ENCODE assay signal across 8 mouse cellular contexts in the genomic region with DNA sequence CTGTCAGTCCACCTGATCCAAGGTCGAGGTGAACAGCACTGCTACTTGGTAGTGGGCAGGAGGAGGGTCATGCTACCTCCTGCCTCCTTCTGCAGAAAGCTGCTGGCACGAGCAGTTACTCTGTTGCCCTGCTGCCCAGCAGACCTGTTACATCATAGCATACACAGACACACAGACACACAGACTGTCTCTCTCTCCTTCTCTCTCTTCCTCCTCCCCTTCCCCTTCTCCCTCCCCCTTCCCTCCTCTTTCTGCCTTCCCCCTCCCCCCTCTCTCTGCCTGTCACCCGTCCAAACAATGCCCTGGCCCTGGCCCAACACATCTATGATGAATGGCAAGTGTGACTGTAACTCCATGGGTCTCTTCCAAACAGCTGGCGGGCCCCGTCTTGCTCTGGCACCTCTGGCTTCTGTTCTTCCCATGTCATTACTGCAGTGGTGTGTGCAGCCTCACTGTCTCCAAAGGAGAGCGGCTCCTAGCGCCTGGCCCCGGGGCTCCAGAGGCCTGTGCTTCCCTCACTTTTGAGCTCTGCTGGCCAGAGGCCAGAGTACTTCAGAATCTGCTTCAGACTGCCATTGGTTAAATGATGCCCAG. TPM values are rescaled to one million over a fixed set of nuclear protein-coding genes. Genes with fewer than 3 reads are reported as not detected.
DNase-seq lines count a peak whose midpoint lies in the region; ATAC-seq and TF ChIP-seq lines count a peak whose summit lies in the region.

No protein-coding gene starts in this region.

- H3K27ac ChIP-seq in lung, embryonic 15.5 days: peak overlapping the region; percentile 56
- H3K27ac ChIP-seq in hindbrain, embryonic 13.5 days: peak overlapping the region; percentile 2; the same call in 1 of the 2 replicates
- H3K27ac ChIP-seq in liver, embryonic 12.5 days: no peak overlapping the region
- H3K27ac ChIP-seq in stomach, postnatal 0 days (replicated peaks): no peak overlapping the region
- no peak overlapping the region for H3K27ac ChIP-seq in cerebellum, adult 2 months (ENCODE audit: insufficient read depth, low read length)

- DNase-seq in lung, adult 2 months: no peak
- DNase-seq in stomach, postnatal 0 days (ENCODE audit: low spot score): no peak
- no peak for DNase-seq in cerebellum, adult 2 months
- DNase-seq in layer of hippocampus, adult 9-10 months (ENCODE audit: low spot score): no peak

- TF ChIP-seq EP300 in stomach, postnatal 0 days (optimal IDR thresholded peaks at IDR 0.05): no peak

- H3K4me2 ChIP-seq in lung, embryonic 15.5 days: no peak overlapping the region
- H3K4me2 ChIP-seq in hindbrain, embryonic 13.5 days: no peak overlapping the region
- H3K4me2 ChIP-seq in liver, embryonic 12.5 days: no peak overlapping the region
- no peak overlapping the region for H3K4me2 ChIP-seq in stomach, postnatal 0 days (replicated peaks; ENCODE audit: low read depth)

- WGBS in lung, embryonic 15.5 days: 6% methylated on average over 8 of the region's 8 CpGs
- 4% methylated on average over 8 of the region's 8 CpGs for WGBS in lung, adult 2 months
- 21% methylated on average over 8 of the region's 8 CpGs for WGBS in hindbrain, embryonic 13.5 days
- 35% methylated on average over 8 of the region's 8 CpGs for WGBS in liver, embryonic 12.5 days (ENCODE audit: insufficient replicate concordance)
- WGBS in stomach, postnatal 0 days: 13% methylated on average over 8 of the region's 8 CpGs
- 2% methylated on average over 8 of the region's 8 CpGs for WGBS in cerebellum, adult 2 months

- H3K9ac ChIP-seq in lung, embryonic 15.5 days: no peak overlapping the region
- H3K9ac ChIP-seq in hindbrain, embryonic 13.5 days: no peak overlapping the region
- no peak overlapping the region for H3K9ac ChIP-seq in liver, embryonic 12.5 days
- H3K9ac ChIP-seq in stomach, postnatal 0 days (ENCODE audit: low read length): no peak overlapping the region; the same call in 1 of the 2 replicates

- H3K4me3 ChIP-seq in lung, embryonic 15.5 days: no peak overlapping the region
- no peak overlapping the region for H3K4me3 ChIP-seq in lung, adult 2 months (replicated peaks; ENCODE audit: extremely low read depth, low read depth, low read length)
- no peak overlapping the region for H3K4me3 ChIP-seq in hindbrain, embryonic 13.5 days
- H3K4me3 ChIP-seq in liver, embryonic 12.5 days: no peak overlapping the region
- H3K4me3 ChIP-seq in stomach, postnatal 0 days (ENCODE audit: low read depth, low read length): no peak overlapping the region
- H3K4me3 ChIP-seq in cerebellum, adult 2 months (replicated peaks; ENCODE audit: insufficient read depth, low read depth, low read length): no peak overlapping the region

- peak; percentile 88 for ATAC-seq in lung, embryonic 15.5 days (ENCODE audit: borderline replicate concordance, extremely low read depth, low FRiP score, low TSS enrichment)
- peak; percentile 35; the same call in 1 of the 2 replicates for ATAC-seq in common myeloid progenitor, adult 5-6 weeks (replicated peaks; ENCODE audit: low read depth, poor library complexity, severe bottlenecking)
- ATAC-seq in hindbrain, embryonic 13.5 days (ENCODE audit: low FRiP score): peak; percentile 88
- peak; percentile 55 for ATAC-seq in liver, embryonic 12.5 days
- ATAC-seq in stomach, postnatal 0 days (ENCODE audit: low FRiP score, low TSS enrichment): peak; percentile 24; the same call in 1 of the 2 replicates

- TF ChIP-seq POLR2A in lung, adult 2 months (IDR thresholded peaks at IDR 0.05; ENCODE audit: borderline replicate concordance, extremely low read depth, low read depth, low read length): no peak
- TF ChIP-seq POLR2A in cerebellum, adult 2 months (IDR thresholded peaks at IDR 0.05; ENCODE audit: borderline replicate concordance, insufficient read depth, low read length): no peak

- H3K36me3 ChIP-seq in lung, embryonic 15.5 days: no peaks in the 10 kb centered on the region
- no peaks in the 10 kb centered on the region for H3K36me3 ChIP-seq in hindbrain, embryonic 13.5 days
- no peaks in the 10 kb centered on the region for H3K36me3 ChIP-seq in liver, embryonic 12.5 days
- H3K36me3 ChIP-seq in stomach, postnatal 0 days (ENCODE audit: control insufficient read depth, insufficient read depth, low read length): no peaks in the 10 kb centered on the region

- TF ChIP-seq CTCF in lung, adult 2 months (IDR thresholded peaks at IDR 0.05; ENCODE audit: insufficient read depth, low read length): no peak
- peak; percentile 25; the same call in 1 of the 2 replicates for TF ChIP-seq CTCF in stomach, postnatal 0 days (IDR thresholded peaks at IDR 0.05; ENCODE audit: low read depth)
- TF ChIP-seq CTCF in cerebellum, adult 2 months (IDR thresholded peaks at IDR 0.05; ENCODE audit: borderline replicate concordance, insufficient read depth, low read depth, low read length): no peak

- no peaks in the 10 kb centered on the region for H3K27me3 ChIP-seq in lung, embryonic 15.5 days
- no peaks in the 10 kb centered on the region for H3K27me3 ChIP-seq in hindbrain, embryonic 13.5 days
- H3K27me3 ChIP-seq in liver, embryonic 12.5 days (replicated peaks): peaks cover 24% of the 10 kb centered on the region
- H3K27me3 ChIP-seq in stomach, postnatal 0 days (ENCODE audit: control insufficient read depth, insufficient read depth, low read length): no peaks in the 10 kb centered on the region
- no peaks in the 10 kb centered on the region for H3K27me3 ChIP-seq in cerebellum, adult 2 months (ENCODE audit: control insufficient read depth, insufficient read depth, low read length)

- H3K4me1 ChIP-seq in lung, embryonic 15.5 days: peaks cover 19% of the 10 kb centered on the region
- 0 out of 2 replicates have a peak, but pooled peaks cover 2% of the 10 kb centered on the region for H3K4me1 ChIP-seq in lung, adult 2 months (ENCODE audit: control insufficient read depth, insufficient read depth, low read length)
- peaks cover 9% of the 10 kb centered on the region for H3K4me1 ChIP-seq in hindbrain, embryonic 13.5 days (replicated peaks)
- peaks cover 36% of the 10 kb centered on the region for H3K4me1 ChIP-seq in liver, embryonic 12.5 days
- no peaks in the 10 kb centered on the region for H3K4me1 ChIP-seq in stomach, postnatal 0 days (replicated peaks; ENCODE audit: control insufficient read depth, insufficient read depth)
- H3K4me1 ChIP-seq in cerebellum, adult 2 months (ENCODE audit: control insufficient read depth, insufficient read depth, low read length): no peaks in the 10 kb centered on the region

- no peaks in the 10 kb centered on the region for H3K9me3 ChIP-seq in lung, embryonic 15.5 days
- no peaks in the 10 kb centered on the region for H3K9me3 ChIP-seq in hindbrain, embryonic 13.5 days
- no peaks in the 10 kb centered on the region for H3K9me3 ChIP-seq in liver, embryonic 12.5 days (replicated peaks)
- no peaks in the 10 kb centered on the region for H3K9me3 ChIP-seq in stomach, postnatal 0 days (ENCODE audit: control insufficient read depth, low read length)

RNA-seq across cellular contexts. Expression of gene Odc1, which starts 48.6 kb away (rescaled TPM):
- polyA plus RNA-seq in lung, embryonic 15.5 days (2015; fragmentation: Nextera tagmentation; extraction: Ambion mirVana): 192 and 214 TPM in 2 replicates
- polyA plus RNA-seq in lung, adult 2 months (2012; rRNA removed): 48.1 and 59.5 TPM in 2 replicates
- total RNA-seq in common myeloid progenitor, adult 5-6 weeks (2017): 383 and 403 TPM in 2 replicates
- polyA plus RNA-seq in hindbrain, embryonic 13.5 days (2015; fragmentation: Nextera tagmentation; extraction: Ambion mirVana): 148 and 155 TPM in 2 replicates
- polyA plus RNA-seq in liver, embryonic 12.5 days (2016; fragmentation: Nextera tagmentation; extraction: Ambion mirVana): 587 and 597 TPM in 2 replicates
- 67.7 and 70.4 TPM in 2 replicates for polyA plus RNA-seq in stomach, postnatal 0 days (2015; fragmentation: Nextera tagmentation; extraction: Ambion mirVana)
- polyA plus RNA-seq in cerebellum, adult 2 months (2012; rRNA removed): 108 and 115 TPM in 2 replicates

Comparison
In these comparisons a context has a peak if more than half of its experiments do, and no peak if none do; other contexts are left out.
1. ATAC-seq: peak in every context shown above with its lines; median percentile 88 in lung, embryonic 15.5 days; 88 in hindbrain, embryonic 13.5 days; 55 in liver, embryonic 12.5 days; 35 in common myeloid progenitor, adult 5-6 weeks; 24 in stomach, postnatal 0 days.
2. H3K27ac ChIP-seq: peak in lung, embryonic 15.5 days (single experiment) and hindbrain, embryonic 13.5 days (single experiment); none in liver, embryonic 12.5 days (single experiment), stomach, postnatal 0 days (single experiment) and cerebellum, adult 2 months (single experiment).